Mouse (Mus musculus) MEL (cell line): ENCODE data around the gene Ift22. TPM values are rescaled to one million over a fixed set of nuclear protein-coding genes. Genes with fewer than 3 reads are reported as not detected.
A peak's percentile ranks its signal among the peaks of the same experiment; 100 is the strongest.

ENCODE experiments used
- DNase-seq: peaks from one replicate; pipeline ENCODE4 v3.0.0; 2011; ENCODE audit warnings: low read depth, low spot score
- H3K27ac ChIP-seq: 2 replicates; pipeline ENCODE4 v1.5.1; 2012; ENCODE audit warnings: low read depth, mild to moderate bottlenecking, control low read depth, low read length, moderate library complexity; ENCODE audit not compliant: control insufficient read depth
- H3K27me3 ChIP-seq, 2 experiments: fragments of 150-350 bp in 1 of 2; sonication (generic) in 1 of 2; 2 replicates each; pipeline ENCODE4 v1.6.1; 2012; ENCODE audit warnings: low read length in 2 of 2, mild to moderate bottlenecking in 2 of 2, improper control_type of control experiment in 1 of 2, moderate library complexity in 1 of 2; ENCODE audit not compliant: insufficient read depth in 2 of 2, control insufficient read depth in 1 of 2
- H3K36me3 ChIP-seq, 2 experiments: 2 replicates each; pipeline ENCODE4 v1.6.1; 2012 to 2014; ENCODE audit warnings: low read length in 2 of 2, improper control_type of control experiment in 1 of 2, inconsistent platforms in 1 of 2, mild to moderate bottlenecking in 1 of 2; ENCODE audit not compliant: insufficient read depth in 2 of 2, control insufficient read depth in 1 of 2
- H3K4me1 ChIP-seq, 2 experiments: fragments of 150-350 bp in 1 of 2; sonication (generic) in 1 of 2; 2 replicates each; pipeline ENCODE4 v1.6.1; 2012; ENCODE audit warnings: low read length in 2 of 2, improper control_type of control experiment in 1 of 2, mild to moderate bottlenecking in 1 of 2; ENCODE audit not compliant: insufficient read depth in 2 of 2, control insufficient read depth in 1 of 2
- H3K4me3 ChIP-seq, 2 experiments: fragments of 150-350 bp in 1 of 2; sonication (generic) in 1 of 2; 2 replicates each; pipeline ENCODE4 v1.5.1; 2012; ENCODE audit warnings: low read depth in 2 of 2, low read length in 2 of 2, mild to moderate bottlenecking in 2 of 2, moderate library complexity in 2 of 2, control low read depth in 1 of 2, improper control_type of control experiment in 1 of 2; ENCODE audit not compliant: control insufficient read depth in 1 of 2, insufficient read depth in 1 of 2
- H3K79me2 ChIP-seq: 2 replicates; pipeline ENCODE4 v1.6.1; 2012; ENCODE audit warnings: mild to moderate bottlenecking, low read length, moderate library complexity; ENCODE audit not compliant: control insufficient read depth, poor library complexity, insufficient read depth
- H3K9ac ChIP-seq: 2 replicates; pipeline ENCODE4 v1.6.1; 2012; ENCODE audit warnings: low read depth, mild to moderate bottlenecking, control low read depth, low read length, moderate library complexity; ENCODE audit not compliant: control insufficient read depth, poor library complexity, severe bottlenecking
- H3K9me3 ChIP-seq: fragments of 150-350 bp; sonication (generic); replicated peaks from 2 replicates; pipeline ENCODE4 v1.6.1; 2012; ENCODE audit warnings: mild to moderate bottlenecking, low read length, improper control_type of control experiment, moderate library complexity; ENCODE audit not compliant: insufficient read depth
- EP300 ChIP-seq, 2 experiments: IDR thresholded peaks; 2 replicates each; pipeline ENCODE4 v1.6.1; 2011; ENCODE audit warnings: improper control_type of control experiment in 2 of 2, low read length in 2 of 2, low read depth in 1 of 2, mild to moderate bottlenecking in 1 of 2
- GABPA ChIP-seq: IDR thresholded peaks from 2 replicates; pipeline ENCODE4 v1.6.1; 2012; ENCODE audit warnings: low read depth, mild to moderate bottlenecking, inconsistent platforms, low read length, improper control_type of control experiment, moderate library complexity
- MAFK ChIP-seq: IDR thresholded peaks from 2 replicates; pipeline ENCODE4 v1.6.1; 2011; ENCODE audit warnings: low read depth, mild to moderate bottlenecking, low read length, improper control_type of control experiment, borderline replicate concordance
- ZKSCAN1 ChIP-seq: IDR thresholded peaks from 2 replicates; pipeline ENCODE4 v1.6.1; 2012; ENCODE audit warnings: low read depth, mild to moderate bottlenecking, inconsistent platforms, low read length, improper control_type of control experiment, moderate library complexity
- polyA plus RNA-seq, 2 experiments: library from polyadenylated mRNA; stranded (reverse) in 1 of 2; unstranded in 1 of 2; fragments of >175 nt in 1 of 2; fragments of >200 nt in 1 of 2; gene quantifications; 2 replicates each; pipeline versions ENCODE4 v1.2.1 to v1.2.4; 2012; ENCODE audit warnings: low replicate concordance in 2 of 2, low read depth in 1 of 2; ENCODE audit not compliant: insufficient read length in 2 of 2, insufficient read depth in 1 of 2, missing spikeins in 1 of 2
- total RNA-seq: library from RNA; depleted of rRNA; stranded (reverse); fragments of 300-350 nt; gene quantifications from 2 replicates; pipeline ENCODE4 v1.2.3, GENCODE M21; 2012; rRNA removed

Gene Ift22
- total and polyA plus RNA-seq, 3 experiments = 15.6 to 78.1 TPM; not detected in 1

GRCm38 (mm10) chr5:136962501-136962900 lies 54.6 kb downstream of the Ift22 start (continued):
- TF ChIP-seq ZKSCAN1 (no peak), MAFK (no peak)
- TF ChIP-seq, all 39 proteins: peak for 11

GRCm38 (mm10) chr5:136962966-136963540 lies 55.1 kb downstream of the Ift22 start:
- H3K4me3 ChIP-seq = peak overlapping the region; percentile 80
- no peak overlapping the region for H3K27ac ChIP-seq
- peaks cover 3 to 25% of the 10 kb centered on the region in 2 experiments; a peak in 3 of 4 replicates for H3K4me1 ChIP-seq

More at GRCm38 (mm10) chr5:136962966-136963540, 55.1 kb downstream of the Ift22 start:
- no peak for TF ChIP-seq EP300 (IDR thresholded peaks at IDR 0.05; ENCODE audit: low read depth in 1 of 2, low read length in 2 of 2)
- no peak for TF ChIP-seq GABPA
- TF ChIP-seq, all 39 proteins: peak for 0
- peaks cover 0 to 26% of the 10 kb centered on the region in 2 experiments; a peak in 3 of 4 replicates for H3K36me3 ChIP-seq
- H3K27me3 ChIP-seq = no peaks in the 10 kb centered on the region
- no peak for DNase-seq
- H3K79me2 ChIP-seq = peaks cover 9% of the 10 kb centered on the region
- H3K9me3 ChIP-seq = no peaks in the 10 kb centered on the region
- H3K9ac ChIP-seq = peak overlapping the region; percentile 82

Other genes with a start within 250 kb of the Ift22 start
- gene Myl10, start 215.0 kb upstream of the Ift22 start, total RNA-seq = 0.42 and 0.52 TPM in 2 replicates
- gene Myl10, start 215.0 kb upstream of the Ift22 start, polyA plus RNA-seq = under 1 TPM in 1 of 2 experiments, not detected in 1; 0.11 TPM
- gene Col26a1, start 24.9 kb upstream of the Ift22 start, total RNA-seq = not detected in 2 replicates
- not detected for gene Col26a1, start 24.9 kb upstream of the Ift22 start, polyA plus RNA-seq
- 151 and 164 TPM in 2 replicates for gene Fis1, start 45.1 kb downstream of the Ift22 start, total RNA-seq
- 100 to 1,000 TPM in 1 of 2 experiments, not detected in 1; 184 TPM for gene Fis1, start 45.1 kb downstream of the Ift22 start, polyA plus RNA-seq
- 1.0 and 1.2 TPM in 2 replicates for gene Cldn15, start 58.5 kb downstream of the Ift22 start, total RNA-seq
- gene Cldn15, start 58.5 kb downstream of the Ift22 start, polyA plus RNA-seq = 1 to 10 TPM in 1 of 2 experiments, not detected in 1; 2.1 TPM
- gene Plod3, start 78.9 kb downstream of the Ift22 start, total RNA-seq = 47.3 and 56.0 TPM in 2 replicates
- 10 to 100 TPM in 1 of 2 experiments, not detected in 1; 62.8 TPM for gene Plod3, start 78.9 kb downstream of the Ift22 start, polyA plus RNA-seq
- gene Znhit1, start 79.9 kb downstream of the Ift22 start, total RNA-seq = 51.8 and 56.6 TPM in 2 replicates
- gene Znhit1, start 79.9 kb downstream of the Ift22 start, polyA plus RNA-seq = 100 to 1,000 TPM in 1 of 2 experiments, not detected in 1; 123 TPM
- gene Vgf, start 118.2 kb downstream of the Ift22 start, total RNA-seq = 0.42 and 0.52 TPM in 2 replicates
- 1 to 10 TPM in 1 of 2 experiments, not detected in 1; 1.4 TPM for gene Vgf, start 118.2 kb downstream of the Ift22 start, polyA plus RNA-seq
- gene Ap1s1, start 138.0 kb downstream of the Ift22 start, total RNA-seq = 137 and 154 TPM in 2 replicates
- 100 to 1,000 TPM; 211 to 218 TPM for gene Ap1s1, start 138.0 kb downstream of the Ift22 start, polyA plus RNA-seq
- gene Serpine1, start 164.1 kb downstream of the Ift22 start, total RNA-seq = 0.04 and 0.13 TPM in 2 replicates
- under 1 TPM in 1 of 2 experiments, not detected in 1; 0.11 TPM for gene Serpine1, start 164.1 kb downstream of the Ift22 start, polyA plus RNA-seq
- 19.7 and 21.8 TPM in 2 replicates for gene Trim56, start 208.1 kb downstream of the Ift22 start, total RNA-seq
- 10 to 100 TPM; 22.8 to 75.8 TPM for gene Trim56, start 208.1 kb downstream of the Ift22 start, polyA plus RNA-seq
- gene Muc3, start 241.2 kb downstream of the Ift22 start, total RNA-seq = not detected in 2 replicates
- gene Muc3, start 241.2 kb downstream of the Ift22 start, polyA plus RNA-seq = not detected